In the genomic region with DNA sequence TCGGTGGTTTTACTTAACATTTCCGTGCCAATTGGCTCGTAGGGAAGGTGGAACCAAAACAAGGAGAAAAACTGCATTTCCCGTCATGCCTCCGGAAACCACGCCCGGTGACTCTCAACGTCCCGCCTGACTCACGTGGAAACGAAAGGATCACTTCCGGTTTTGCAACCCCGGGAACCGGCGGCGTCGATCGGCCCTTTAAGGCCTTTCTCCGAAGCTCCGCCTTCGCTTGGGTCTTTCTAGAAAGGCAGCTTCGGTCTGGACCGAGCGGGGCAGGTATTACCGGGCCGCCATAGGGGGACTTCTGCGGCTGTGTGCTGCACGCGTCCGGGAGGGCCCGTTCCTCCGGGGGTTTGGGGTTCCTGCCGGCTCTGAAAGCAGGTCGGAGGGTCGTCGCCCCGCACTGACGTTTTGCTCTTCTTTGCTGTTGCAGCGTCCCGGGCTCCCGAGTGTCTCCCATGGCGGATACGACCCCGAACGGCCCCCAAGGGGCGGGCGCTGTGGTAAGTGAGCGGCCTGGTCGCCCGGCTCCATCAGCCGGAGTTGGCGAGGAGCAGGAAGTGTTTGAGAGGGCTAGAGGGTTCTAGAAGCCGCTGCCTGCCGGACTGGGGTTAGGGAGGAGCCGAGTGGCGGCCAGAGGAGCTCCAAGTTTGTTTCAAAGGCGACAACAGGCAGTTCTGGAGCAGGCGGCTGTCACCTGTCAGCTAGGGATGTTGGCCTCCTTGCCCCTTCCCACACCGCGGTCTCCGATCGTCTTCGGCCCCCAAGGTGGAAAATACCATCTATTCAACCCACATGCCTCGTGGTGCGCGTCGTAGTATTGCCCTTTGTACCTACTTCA, we compare ENCODE assay signal across 8 mouse cellular contexts. TPM values are rescaled to one million over a fixed set of nuclear protein-coding genes. Genes with fewer than 3 reads are reported as not detected.
A peak's percentile ranks its signal among the peaks of the same experiment; 100 is the strongest.
DNase-seq lines count a peak whose midpoint lies in the region; ATAC-seq and TF ChIP-seq lines count a peak whose summit lies in the region.

Gene Tmem33, plus strand, starts transcription at position 35 of the 841 bp plus-strand sequence.

- intact Hi-C loops in heart, postnatal 36 days (cut with DNase I), result loop anchor here (2.0 kb wide), 1 partner anchor 46 kb away; the partner anchor contains the start of gene Slc30a9

- peak within 1 kb of the TSS; percentile 90 for H3K9ac ChIP-seq in forebrain, embryonic 16.5 days (replicated peaks; ENCODE audit: low read depth, low read length)
- peak within 1 kb of the TSS; percentile 89 for H3K9ac ChIP-seq in lung, embryonic 14.5 days

- H3K4me3 ChIP-seq in G1E (ENCODE audit: low read depth, low read length), result peak within 1 kb of the TSS; percentile 83
- H3K4me3 ChIP-seq in forebrain, embryonic 16.5 days (replicated peaks; ENCODE audit: low read length), result peak within 1 kb of the TSS; percentile 99
- H3K4me3 ChIP-seq in layer of hippocampus, adult 2 months, result peak within 1 kb of the TSS; percentile 89
- peak within 1 kb of the TSS; percentile 95 for H3K4me3 ChIP-seq in lung, embryonic 14.5 days (ENCODE audit: low read depth, low read length)
- peak within 1 kb of the TSS; percentile 96 for H3K4me3 ChIP-seq in olfactory bulb, adult 2 months (ENCODE audit: insufficient read depth, low read depth, low read length)
- H3K4me3 ChIP-seq in thymus, adult 2 months (ENCODE audit: control insufficient read depth, insufficient read depth, low read length), result peak within 1 kb of the TSS; percentile 96

- peak; percentile 93 for ATAC-seq in G1E (ENCODE audit: extremely low read depth, insufficient number of reproducible peaks, low FRiP score, poor library complexity, severe bottlenecking)
- peak; percentile 92 for ATAC-seq in forebrain, embryonic 16.5 days
- peak; percentile 93 for ATAC-seq in lung, embryonic 14.5 days (ENCODE audit: insufficient read depth)

- under 1% methylated on average over 67 of the region's 67 CpGs for WGBS in forebrain, embryonic 16.5 days
- under 1% methylated on average over 67 of the region's 67 CpGs for WGBS in lung, embryonic 14.5 days
- WGBS in olfactory bulb, adult 2 months, result under 1% methylated on average over 67 of the region's 67 CpGs
- whole genome bisulfite sequencing in thymus, adult 2 months, result under 1% methylated on average over 67 of the region's 67 CpGs

- H3K4me1 ChIP-seq in G1E (ENCODE audit: insufficient read depth, low read depth, low read length), result peaks cover 32% of the 10 kb centered on the region
- peaks cover 15% of the 10 kb centered on the region for H3K4me1 ChIP-seq in forebrain, embryonic 16.5 days (replicated peaks; ENCODE audit: control insufficient read depth, insufficient read depth, low read length)
- H3K4me1 ChIP-seq in lung, embryonic 14.5 days (ENCODE audit: insufficient read depth), result no peaks in the 10 kb centered on the region; the same call in 1 of the 2 replicates
- 0 out of 2 replicates have a peak, but pooled peaks cover 2% of the 10 kb centered on the region for H3K4me1 ChIP-seq in olfactory bulb, adult 2 months (ENCODE audit: control insufficient read depth, insufficient read depth, low read length)
- H3K4me1 ChIP-seq in thymus, adult 2 months (replicated peaks; ENCODE audit: control insufficient read depth, insufficient read depth, low read length), result no peaks in the 10 kb centered on the region

- peak; percentile 63 for DNase-seq in G1E (ENCODE audit: low spot score)
- DNase-seq in cerebellum, adult 18-20 months, result peak; percentile 88 to 96
- peak; percentile 89 to 90 for DNase-seq in heart, postnatal 36 days
- DNase-seq in layer of hippocampus, adult 2 months (ENCODE audit: low spot score in 2 of 2), result peak; percentile 92 to 96
- DNase-seq in lung, embryonic 14.5 days, result peak; percentile 98
- DNase-seq in thymus, adult 2 months, result peak; percentile 89

- peak; percentile 70 for TF ChIP-seq POLR2A in olfactory bulb, adult 2 months (IDR thresholded peaks at IDR 0.05; ENCODE audit: insufficient read depth, low read depth, low read length)
- peak; percentile 46; the same call in 1 of the 2 replicates for TF ChIP-seq POLR2A in thymus, adult 2 months (IDR thresholded peaks at IDR 0.05; ENCODE audit: control insufficient read depth, extremely low read depth, insufficient read depth, low read length, poor library complexity)

- H3K4me2 ChIP-seq in forebrain, embryonic 16.5 days (ENCODE audit: low read length), result peak within 1 kb of the TSS; percentile 83
- H3K4me2 ChIP-seq in lung, embryonic 14.5 days, result peak within 1 kb of the TSS; percentile 74

- peak within 1 kb of the TSS; percentile 94 for H3K27ac ChIP-seq in forebrain, embryonic 16.5 days (ENCODE audit: low read length)
- peak within 1 kb of the TSS; percentile 93 for H3K27ac ChIP-seq in layer of hippocampus, adult 2 months
- H3K27ac ChIP-seq in lung, embryonic 14.5 days (ENCODE audit: low read depth), result peak within 1 kb of the TSS; percentile 96
- H3K27ac ChIP-seq in olfactory bulb, adult 2 months (ENCODE audit: insufficient read depth, low read depth, low read length), result peak within 1 kb of the TSS; percentile 79
- H3K27ac ChIP-seq in thymus, adult 2 months (ENCODE audit: control insufficient read depth, insufficient read depth, low read length), result peak within 1 kb of the TSS; percentile 84

- H3K36me3 ChIP-seq in G1E (replicated peaks), result peaks cover 29% of the 10 kb centered on the region
- H3K36me3 ChIP-seq in forebrain, embryonic 16.5 days (ENCODE audit: control insufficient read depth, insufficient read depth), result peaks cover 12% of the 10 kb centered on the region
- H3K36me3 ChIP-seq in lung, embryonic 14.5 days (ENCODE audit: insufficient read depth), result peaks cover 35% of the 10 kb centered on the region
- peaks cover 6% of the 10 kb centered on the region; the same call in 1 of the 2 replicates for H3K36me3 ChIP-seq in thymus, adult 2 months (ENCODE audit: control insufficient read depth, insufficient read depth, low read length)

- H3K9me3 ChIP-seq in G1E (replicated peaks), result no peaks in the 10 kb centered on the region
- H3K9me3 ChIP-seq in forebrain, embryonic 16.5 days (ENCODE audit: control insufficient read depth, low read length), result no peaks in the 10 kb centered on the region
- no peaks in the 10 kb centered on the region for H3K9me3 ChIP-seq in lung, embryonic 14.5 days (ENCODE audit: low read depth, low read length)

- no peak for TF ChIP-seq CTCF in G1E (IDR thresholded peaks at IDR 0.05; ENCODE audit: low read depth, low read length)
- no peak for TF ChIP-seq CTCF in layer of hippocampus, adult 2 months (conservative IDR thresholded peaks at IDR 0.05)
- TF ChIP-seq CTCF in lung, embryonic 14.5 days (IDR thresholded peaks at IDR 0.05; ENCODE audit: low read depth), result no peak
- TF ChIP-seq CTCF in olfactory bulb, adult 2 months (IDR thresholded peaks at IDR 0.05; ENCODE audit: insufficient read depth, low read depth, low read length), result peak; percentile 19; the same call in 1 of the 2 replicates
- TF ChIP-seq CTCF in thymus, adult 2 months (IDR thresholded peaks at IDR 0.05; ENCODE audit: borderline replicate concordance, control insufficient read depth, extremely low read depth, insufficient read depth, low read length, poor library complexity), result 0 out of 2 replicates have a peak, but pooled peaks have one; percentile 14

- 0 out of 2 replicates have a peak, but pooled peaks cover under 1% of the 10 kb centered on the region for H3K27me3 ChIP-seq in G1E (ENCODE audit: insufficient read depth, low read length)
- no peaks in the 10 kb centered on the region for H3K27me3 ChIP-seq in forebrain, embryonic 16.5 days (replicated peaks; ENCODE audit: control insufficient read depth, insufficient read depth, low read length)
- no peaks in the 10 kb centered on the region for H3K27me3 ChIP-seq in lung, embryonic 14.5 days (ENCODE audit: insufficient read depth, low read length)
- no peaks in the 10 kb centered on the region; the same call in 1 of the 2 replicates for H3K27me3 ChIP-seq in thymus, adult 2 months (ENCODE audit: control insufficient read depth, insufficient read depth, low read length)

RNA-seq across cellular contexts. Expression of gene Tmem33, which starts in this region (rescaled TPM):
- total RNA-seq in G1E (2014; fragmentation: Nextera tagmentation) (151 and 159 TPM in 2 replicates), G1E (2017) (62.7 and 75.8 TPM in 2 replicates)
- 82.3 and 91.1 TPM in 2 replicates for polyA plus RNA-seq in G1E (2012)
- polyA plus RNA-seq in forebrain, embryonic 16.5 days (2015; fragmentation: Nextera tagmentation; extraction: Ambion mirVana), result 82.9 and 83.1 TPM in 2 replicates
- 10 to 100 TPM; 43.2 to 52.8 TPM for total RNA-seq in heart, postnatal 36 days (2021)
- total RNA-seq in layer of hippocampus, adult 2 months (2021), result 10 to 100 TPM; 85.1 to 86.7 TPM
- 73.9 and 77.9 TPM in 2 replicates for polyA plus RNA-seq in lung, embryonic 14.5 days (2014; fragmentation: Nextera tagmentation; extraction: Ambion mirVana)
- not detected in 2 replicates for polyA plus RNA-seq in olfactory bulb, adult 2 months (2012; ENCODE audit: insufficient read depth, insufficient read length, low replicate concordance, missing spikeins)
- polyA plus RNA-seq in thymus, adult 2 months (2012; rRNA removed), result 134 and 161 TPM in 2 replicates

Comparison
In these comparisons a context has a peak if more than half of its experiments do, and no peak if none do; other contexts are left out.
1. Peak in every context shown above with its lines: DNase-seq, ATAC-seq, H3K4me3 ChIP-seq and H3K27ac ChIP-seq.
2. CTCF ChIP-seq: peak in olfactory bulb, adult 2 months (single experiment) and thymus, adult 2 months (single experiment); none in G1E (single experiment), layer of hippocampus, adult 2 months (single experiment) and lung, embryonic 14.5 days (single experiment).